In genomic region chr10:24712367-24712761, GRCm38 (mm10) we compare ENCODE assay signal across 8 mouse cellular contexts. TPM values are rescaled to one million over a fixed set of nuclear protein-coding genes. Genes with fewer than 3 reads are reported as not detected.
A peak's percentile ranks its signal among the peaks of the same experiment; 100 is the strongest.
DNase-seq lines count a peak whose midpoint lies in the region; ATAC-seq and TF ChIP-seq lines count a peak whose summit lies in the region.

No protein-coding gene starts in this region.

- H3K27me3 ChIP-seq in embryonic facial prominence, embryonic 12.5 days = peaks cover 25% of the 10 kb centered on the region
- H3K27me3 ChIP-seq in limb, embryonic 11.5 days (ENCODE audit: control insufficient read depth, insufficient read depth, low read length) = no peaks in the 10 kb centered on the region; the same call in 1 of the 2 replicates
- peaks cover 32% of the 10 kb centered on the region for H3K27me3 ChIP-seq in neural tube, embryonic 13.5 days

- no peak for ATAC-seq in embryonic facial prominence, embryonic 12.5 days (ENCODE audit: insufficient number of reproducible peaks, insufficient read depth, low FRiP score, low TSS enrichment)
- ATAC-seq in limb, embryonic 11.5 days (ENCODE audit: insufficient number of reproducible peaks, low FRiP score, low TSS enrichment, low read depth) = no peak
- ATAC-seq in neural tube, embryonic 13.5 days (ENCODE audit: low read depth) = no peak

- peak overlapping the region; percentile 57 for H3K4me3 ChIP-seq in left cerebral cortex, adult 2 months
- peak overlapping the region; percentile 62 for H3K4me3 ChIP-seq in embryonic facial prominence, embryonic 12.5 days
- H3K4me3 ChIP-seq in limb, embryonic 11.5 days (ENCODE audit: low read depth, low read length) = peak overlapping the region; percentile 64
- H3K4me3 ChIP-seq in neural tube, embryonic 13.5 days = peak overlapping the region; percentile 67

- H3K4me1 ChIP-seq in embryonic facial prominence, embryonic 12.5 days = no peaks in the 10 kb centered on the region
- H3K4me1 ChIP-seq in limb, embryonic 11.5 days (ENCODE audit: control insufficient read depth, insufficient read depth, low read length) = 0 out of 2 replicates have a peak, but pooled peaks cover 3% of the 10 kb centered on the region
- H3K4me1 ChIP-seq in neural tube, embryonic 13.5 days (replicated peaks) = peaks cover 11% of the 10 kb centered on the region

- no peak for TF ChIP-seq CTCF in left cerebral cortex, adult 2 months (IDR thresholded peaks at IDR 0.05)

- WGBS in embryonic facial prominence, embryonic 12.5 days = 17% methylated on average over 15 of the region's 15 CpGs
- 16% methylated on average over 15 of the region's 15 CpGs for WGBS in limb, embryonic 11.5 days
- 13% methylated on average over 15 of the region's 15 CpGs for WGBS in neural tube, embryonic 13.5 days

- no peaks in the 10 kb centered on the region for H3K36me3 ChIP-seq in embryonic facial prominence, embryonic 12.5 days
- no peaks in the 10 kb centered on the region for H3K36me3 ChIP-seq in limb, embryonic 11.5 days (ENCODE audit: control insufficient read depth, insufficient read depth, low read length)
- H3K36me3 ChIP-seq in neural tube, embryonic 13.5 days = no peaks in the 10 kb centered on the region

- H3K9ac ChIP-seq in embryonic facial prominence, embryonic 12.5 days = peak overlapping the region; percentile 55
- H3K9ac ChIP-seq in limb, embryonic 11.5 days (ENCODE audit: low read length) = peak overlapping the region; percentile 42
- peak overlapping the region; percentile 75 for H3K9ac ChIP-seq in neural tube, embryonic 13.5 days

- H3K9me3 ChIP-seq in embryonic facial prominence, embryonic 12.5 days = no peaks in the 10 kb centered on the region
- no peaks in the 10 kb centered on the region for H3K9me3 ChIP-seq in limb, embryonic 11.5 days (ENCODE audit: control insufficient read depth, low read length)
- no peaks in the 10 kb centered on the region for H3K9me3 ChIP-seq in neural tube, embryonic 13.5 days

- H3K27ac ChIP-seq in left cerebral cortex, adult 2 months = no peak overlapping the region
- no peak overlapping the region for H3K27ac ChIP-seq in embryonic facial prominence, embryonic 12.5 days
- H3K27ac ChIP-seq in limb, embryonic 11.5 days (replicated peaks; ENCODE audit: low read depth, low read length) = no peak overlapping the region
- H3K27ac ChIP-seq in neural tube, embryonic 13.5 days (replicated peaks) = no peak overlapping the region

- DNase-seq in left cerebral cortex, adult 2 months (ENCODE audit: extremely low spot score in 1 of 2, low spot score in 2 of 2) = no peak
- DNase-seq in left cerebral cortex, adult 8-10 months (ENCODE audit: low spot score in 2 of 2) = no peak
- DNase-seq in limb, embryonic 11.5 days (ENCODE audit: low spot score) = no peak
- DNase-seq in left cerebral cortex, postnatal 14 days (ENCODE audit: low spot score in 2 of 2) = no peak
- DNase-seq in urinary bladder, postnatal 14 days (ENCODE audit: low spot score) = no peak
- no peak for DNase-seq in natural killer cell, adult 2 months (ENCODE audit: low spot score in 2 of 2)

- intact Hi-C loops in left cerebral cortex, adult 2 months (cut with DNase I) = no loop called here
- intact Hi-C loops in left cerebral cortex, postnatal 14 days (cut with DNase I) = no loop called here

- H3K4me2 ChIP-seq in embryonic facial prominence, embryonic 12.5 days (replicated peaks) = peak overlapping the region; percentile 99
- peak overlapping the region; percentile 78 for H3K4me2 ChIP-seq in limb, embryonic 11.5 days (ENCODE audit: low read depth, severe bottlenecking)
- H3K4me2 ChIP-seq in neural tube, embryonic 13.5 days = peak overlapping the region; percentile 100

RNA-seq across cellular contexts. Expression of gene Enpp1, which starts 0.4 kb away (rescaled TPM):
- 1 to 10 TPM; 3.7 to 4.9 TPM for total RNA-seq in left cerebral cortex, adult 2 months (2021)
- 1 to 10 TPM; 4.5 to 5.5 (median 4.6) TPM for total RNA-seq in left cerebral cortex, adult 8-10 months (2022)
- 1.6 and 1.9 TPM in 2 replicates for polyA plus RNA-seq in embryonic facial prominence, embryonic 12.5 days (2016; fragmentation: Nextera tagmentation; extraction: Ambion mirVana)
- polyA plus RNA-seq in limb, embryonic 11.5 days (2014; fragmentation: Nextera tagmentation; extraction: Ambion mirVana) = 2.5 and 2.9 TPM in 2 replicates
- polyA plus RNA-seq in neural tube, embryonic 13.5 days (2015; fragmentation: Nextera tagmentation; extraction: Ambion mirVana) = 2.2 and 4.1 TPM in 2 replicates
- 1 to 10 TPM; 4.1 to 5.2 TPM for total RNA-seq in left cerebral cortex, postnatal 14 days (2021)
